Mouse (Mus musculus) activated CD4-positive, CD25-positive, alpha-beta regulatory T cell, adult 4 months (primary cell): ENCODE measurements around the gene Trim58. TPM values are rescaled to one million over a fixed set of nuclear protein-coding genes. Genes with fewer than 3 reads are reported as not detected.

Experiments used
- ATAC-seq: one replicate; pipeline ENCODE4 v1.8.0; 2017
- polyA plus RNA-seq, 2 experiments: library from polyadenylated mRNA; unstranded; fragments of 100-300 nt; shearing (Covaris generic); gene quantifications; one replicate each; pipeline ENCODE4 v1.2.1; 2017

Trim58 gene
- polyA plus RNA-seq, 2 experiments from 2014 or later, result not detected

DNA sequence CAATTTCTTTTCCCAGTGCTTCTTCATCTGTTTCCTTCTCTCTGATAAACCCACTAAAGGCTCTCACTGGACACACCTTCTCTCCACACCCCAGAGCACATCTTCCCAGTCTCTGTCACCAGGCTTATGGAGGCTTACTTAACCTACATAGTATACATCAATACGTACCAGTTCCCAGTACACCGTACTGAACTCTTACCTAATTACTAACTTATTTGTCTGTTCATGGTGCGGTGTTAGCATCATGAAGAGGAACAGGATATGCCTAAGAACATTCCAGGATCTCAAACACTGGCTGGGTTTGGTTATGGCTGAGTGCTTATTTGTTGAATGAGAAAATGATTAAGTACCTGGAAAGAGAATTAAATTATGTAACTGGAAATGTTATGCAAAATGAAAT lies 14.9 kb downstream of the Trim58 start:
- ATAC-seq, result no peak

DNA sequence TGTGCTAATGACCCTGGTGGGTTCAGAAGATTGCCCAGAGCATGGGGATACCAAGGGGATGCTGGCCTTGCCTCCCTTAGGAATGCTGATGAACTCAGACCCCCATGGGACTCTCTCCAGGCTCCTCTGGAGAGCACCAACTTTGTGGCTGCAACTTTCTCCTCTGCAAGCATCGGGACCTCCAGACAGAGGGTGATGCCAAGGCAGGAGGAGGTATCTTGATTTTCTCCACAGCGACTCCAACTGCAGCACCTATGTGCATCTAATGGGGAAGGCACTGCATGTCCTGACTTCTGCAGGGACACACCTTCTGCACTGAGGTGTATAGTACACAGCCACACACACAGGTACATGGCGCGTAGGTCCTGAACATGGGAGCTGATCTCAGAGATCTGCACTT lies 18.3 kb downstream of the Trim58 start, which contains the start of gene Olfr322:
Gene Olfr322 (plus strand): TSS at position 187 of the 400 bp plus-strand sequence.
- ATAC-seq, result no peak

DNA sequence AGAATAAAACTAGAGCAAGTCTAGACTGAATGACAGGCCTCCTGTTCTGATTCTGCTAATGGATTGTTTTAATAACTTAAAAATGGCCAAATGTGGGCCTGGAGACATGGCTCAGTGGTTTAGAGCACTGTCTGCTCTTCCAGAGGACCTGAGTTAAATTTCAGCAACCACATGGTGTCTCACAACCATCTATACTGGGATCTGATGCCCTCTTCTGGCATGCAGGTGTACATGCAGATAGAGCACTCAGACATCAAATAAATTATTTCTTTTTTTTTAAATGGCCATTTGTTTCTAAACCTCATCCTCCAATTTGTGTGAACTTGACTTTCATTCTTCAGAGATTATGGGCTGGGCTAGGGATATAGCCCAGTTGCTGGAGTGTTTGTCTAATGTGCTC lies 29.0 kb downstream of the Trim58 start:
- ATAC-seq, result no peak

DNA sequence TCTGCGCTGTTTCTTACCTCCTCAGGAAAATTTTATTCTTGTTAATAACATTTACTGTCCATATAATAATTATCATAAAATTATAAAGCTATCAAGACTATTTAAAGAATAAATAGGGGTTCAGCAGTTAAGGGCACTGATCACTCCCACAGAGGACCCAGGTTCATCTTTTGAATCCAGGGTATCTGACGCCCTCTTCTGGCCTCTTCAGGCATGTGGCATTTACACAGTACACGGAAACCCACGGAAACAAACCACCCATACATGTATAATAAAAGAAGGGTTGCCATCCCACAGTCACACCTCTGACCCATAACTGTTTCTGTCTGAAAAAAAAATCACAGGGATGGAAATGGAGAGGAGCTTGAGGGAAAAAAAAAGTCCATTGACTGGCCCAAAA lies 31.6 kb downstream of the Trim58 start:
- no peak for ATAC-seq

DNA sequence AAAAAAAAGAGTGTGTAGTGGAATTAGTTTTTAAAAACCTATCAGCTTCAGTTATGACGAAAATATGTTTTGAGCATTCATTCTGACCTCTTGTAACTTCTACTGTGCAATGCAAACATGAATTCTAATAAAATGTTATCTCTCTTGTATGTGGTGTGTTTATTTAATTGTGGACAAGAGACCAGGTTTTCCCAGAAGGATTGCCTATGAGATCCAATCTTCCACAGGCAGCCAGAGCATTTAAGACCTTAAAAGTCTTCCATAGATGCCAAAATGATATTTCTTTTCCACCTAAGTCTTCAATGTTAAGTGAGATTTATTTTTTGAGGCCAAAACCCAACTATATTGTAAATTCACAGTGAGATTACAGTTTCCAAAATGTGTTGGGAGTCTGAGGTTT lies 40.5 kb downstream of the Trim58 start, which contains the start of gene Olfr320:
Gene Olfr320 (plus strand): TSS at position 301 of the 400 bp plus-strand sequence.
- ATAC-seq, result no peak

DNA sequence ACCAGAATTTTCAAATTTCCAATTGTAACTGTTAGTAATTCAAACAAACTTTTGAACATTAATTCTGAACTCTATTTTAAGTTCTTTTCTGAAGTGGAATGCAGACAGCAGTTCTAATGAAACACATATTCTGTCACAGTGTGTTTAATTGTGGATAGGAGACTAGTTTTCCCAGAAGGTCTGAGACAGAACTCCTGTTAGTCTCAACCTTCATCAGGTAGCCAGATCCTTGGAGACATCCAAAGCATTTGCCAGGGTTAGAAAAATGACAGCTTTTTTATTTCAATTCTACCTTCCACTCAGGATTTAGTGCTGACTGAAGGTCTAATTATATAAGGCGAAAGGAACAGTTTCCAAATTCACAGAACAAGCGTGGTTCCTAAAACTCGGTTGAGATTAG lies 58.6 kb downstream of the Trim58 start, which contains the start of gene Olfr319:
Gene Olfr319 (plus strand): TSS at position 301 of the 400 bp plus-strand sequence.
- ATAC-seq, result no peak

Other genes with a start within 250 kb of the Trim58 start
- gene 1810065E05Rik, start 219.4 kb upstream of the Trim58 start, polyA plus RNA-seq, result not detected
- gene Gm12253, start 207.9 kb upstream of the Trim58 start, polyA plus RNA-seq, result not detected
- gene Lypd9, start 187.5 kb upstream of the Trim58 start, polyA plus RNA-seq, result not detected
- not detected for gene Olfr30, start 178.2 kb upstream of the Trim58 start, polyA plus RNA-seq
- gene Olfr332, start 147.9 kb upstream of the Trim58 start, polyA plus RNA-seq, result not detected
- not detected for gene Olfr331, start 137.9 kb upstream of the Trim58 start, polyA plus RNA-seq
- under 1 TPM in 1 of 2 experiments, not detected in 1; 0.16 TPM for gene Olfr330, start 105.6 kb upstream of the Trim58 start, polyA plus RNA-seq
- gene Olfr329-ps, start 94.0 kb upstream of the Trim58 start, polyA plus RNA-seq, result not detected
- not detected for gene Olfr328, start 84.8 kb upstream of the Trim58 start, polyA plus RNA-seq
- gene Olfr224, start 69.9 kb upstream of the Trim58 start, polyA plus RNA-seq, result not detected
- not detected for gene Olfr325, start 62.7 kb upstream of the Trim58 start, polyA plus RNA-seq
- gene Olfr324, start 45.4 kb upstream of the Trim58 start, polyA plus RNA-seq, result not detected
- gene 2210407C18Rik, start 24.4 kb upstream of the Trim58 start, polyA plus RNA-seq, result not detected
- gene Olfr323, start 10.0 kb upstream of the Trim58 start, polyA plus RNA-seq, result not detected
- not detected for gene Olfr322, start 18.3 kb downstream of the Trim58 start, polyA plus RNA-seq
- gene Olfr320, start 40.6 kb downstream of the Trim58 start, polyA plus RNA-seq, result under 1 TPM in 1 of 2 experiments, not detected in 1; 0.11 TPM
- gene Olfr319, start 58.7 kb downstream of the Trim58 start, polyA plus RNA-seq, result not detected
- gene Olfr318, start 83.5 kb downstream of the Trim58 start, polyA plus RNA-seq, result not detected
- not detected for gene Olfr317, start 98.7 kb downstream of the Trim58 start, polyA plus RNA-seq
- gene Olfr316, start 112.3 kb downstream of the Trim58 start, polyA plus RNA-seq, result not detected
- gene Olfr315, start 132.7 kb downstream of the Trim58 start, polyA plus RNA-seq, result not detected
- not detected for gene Olfr314, start 142.5 kb downstream of the Trim58 start, polyA plus RNA-seq
- not detected for gene Fam183b, start 161.5 kb downstream of the Trim58 start, polyA plus RNA-seq
- gene Olfr313, start 174.5 kb downstream of the Trim58 start, polyA plus RNA-seq, result not detected
- under 1 TPM in 1 of 2 experiments, not detected in 1; 0.20 TPM for gene Olfr312, start 188.8 kb downstream of the Trim58 start, polyA plus RNA-seq
- under 1 TPM in 1 of 2 experiments, not detected in 1; 0.28 TPM for gene Olfr311, start 198.8 kb downstream of the Trim58 start, polyA plus RNA-seq
- 10 to 100 TPM in 1 of 2 experiments, 1 to 10 TPM in 1; 9.8 to 10.5 TPM for gene Gm12258, start 206.7 kb downstream of the Trim58 start, polyA plus RNA-seq
- gene 2810021J22Rik, start 226.8 kb downstream of the Trim58 start, polyA plus RNA-seq, result 1 to 10 TPM; 6.4 to 9.2 TPM